Mouse (Mus musculus) embryo, embryonic 11.5 days (tissue): ENCODE measurements at regions not wholly inside any gene's neighbourhood (a gene's known extent, or its start where the extent isn't known, plus 50 kb on each side); places are given as distances from the start of the nearest gene placed in this dataset.
A peak's percentile ranks its signal among the peaks of the same experiment; 100 is the strongest.
"Not testable (repeated sequence)": the region's sequence is repeated elsewhere in the genome, so short reads cannot be mapped to it uniquely, and the experiment has no call there.

Experiments
- DNase-seq: peaks from one replicate; pipeline ENCODE4 v3.0.0-alpha.2; 2012; ENCODE audit warnings: low read depth, low spot score

GRCm38 (mm10) chr4:49958275-49958674 is 112.7 kb upstream of the Grin3a start:
- DNase-seq = peak; percentile 5

DNA sequence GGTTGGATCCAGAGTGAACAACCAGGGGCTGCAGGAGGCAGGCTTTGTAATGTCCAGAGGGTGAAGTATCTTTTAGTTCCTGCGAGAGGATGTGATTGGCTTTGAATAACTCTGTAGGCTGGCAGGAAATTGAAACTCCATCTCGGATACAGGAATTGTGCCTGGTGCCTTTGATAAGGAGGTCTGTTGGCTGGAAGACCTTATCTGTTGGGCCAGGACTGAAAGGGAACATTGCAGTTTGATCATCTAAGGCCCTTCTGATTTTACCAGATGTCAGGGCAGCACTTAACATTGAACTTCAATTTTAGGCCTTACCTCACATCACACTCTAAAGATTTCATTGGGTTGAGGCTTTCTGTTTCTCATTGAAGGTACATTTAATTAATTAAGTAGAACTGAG is 111.3 kb upstream of the Grin3a start:
- no peak for DNase-seq

GRCm38 (mm10) chr4:49946306-49946705 is 100.8 kb upstream of the Grin3a start:
- DNase-seq = no peak

- DNase-seq = no peak
Observed at GRCm38 (mm10) chr4:49937471-49937870, 91.9 kb upstream of the Grin3a start.

DNA sequence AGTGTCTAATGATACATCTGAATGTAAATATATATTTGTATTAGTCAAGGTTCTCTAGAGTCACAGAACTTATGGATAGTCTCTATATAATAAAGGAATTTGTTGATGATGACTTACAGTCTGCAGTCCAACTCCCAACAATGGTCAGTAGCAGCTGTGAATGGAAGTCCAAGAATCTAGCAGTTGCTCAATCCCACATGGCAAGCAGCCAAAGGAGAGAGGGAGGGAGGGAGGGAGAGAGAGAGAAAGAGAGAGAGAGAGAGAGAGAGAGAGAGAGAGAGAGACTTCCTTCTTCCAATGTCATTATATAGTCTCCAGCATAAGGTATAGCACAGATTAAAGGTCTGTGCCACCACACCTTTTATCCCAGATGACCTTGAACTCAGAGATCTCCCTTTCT is 84.1 kb upstream of the Grin3a start:
- DNase-seq = not testable (repeated sequence)

DNA sequence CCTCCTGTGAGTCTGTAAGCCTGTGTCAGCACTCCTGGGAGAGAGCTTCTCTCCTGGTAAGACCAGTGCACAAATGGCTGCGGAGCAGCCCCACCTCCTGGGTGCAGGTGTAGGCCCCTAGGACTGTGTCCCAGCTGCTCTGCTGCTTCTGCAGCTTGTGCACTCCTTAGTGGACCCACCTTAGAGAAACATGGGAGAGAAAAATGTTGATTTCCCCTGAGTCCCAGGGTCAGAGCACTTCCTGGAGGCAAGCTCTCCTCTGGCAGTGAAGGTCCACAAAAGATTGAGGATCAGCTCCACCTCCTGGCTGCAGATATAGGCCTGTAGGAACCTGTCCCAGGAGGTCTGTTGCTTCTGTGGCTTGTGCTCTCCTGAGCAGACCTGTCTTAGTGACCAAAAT is 81.5 kb upstream of the Grin3a start:
- DNase-seq = no peak

- no peak for DNase-seq
Observed at GRCm38 (mm10) chr4:49914221-49914620, 68.7 kb upstream of the Grin3a start.

DNA sequence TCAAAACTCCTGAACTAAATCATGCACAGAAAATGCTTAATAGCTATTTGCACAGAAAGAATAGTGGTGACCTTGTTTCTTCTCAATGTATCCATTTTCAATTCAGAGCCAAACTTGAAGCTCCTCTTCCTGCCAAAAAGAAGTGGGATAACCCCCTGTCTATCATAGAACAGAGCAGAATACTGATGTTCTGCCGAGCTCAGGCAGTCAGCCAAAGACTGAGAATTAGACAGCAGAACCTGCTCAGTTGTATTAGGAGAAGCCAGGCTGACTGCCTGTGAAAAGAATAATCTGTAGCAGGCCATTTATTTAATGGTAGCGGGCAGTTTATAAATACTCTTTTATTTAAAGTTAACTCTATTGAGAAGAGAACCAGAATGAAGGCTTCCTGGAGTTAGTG is 68.1 kb upstream of the Grin3a start:
- no peak for DNase-seq
